Mouse (Mus musculus): ENCODE measurements around the gene Trub1.

GRCm38 (mm10) chr19:57411375-57412196, 41.1 kb upstream of the Trub1 start:
- TF ChIP-seq CTCF (conservative IDR thresholded peaks at IDR 0.05; ENCODE audit: low read length) (no peak), NANOG (IDR thresholded peaks at IDR 0.05; ENCODE audit: borderline replicate concordance, low read length) (no peak), POU5F1 (IDR thresholded peaks at IDR 0.05; ENCODE audit: borderline replicate concordance, low read length) (no peak)
